Mouse (Mus musculus): Measurements from ENCODE around the gene Rad17. TPM values are rescaled to one million over a fixed set of nuclear protein-coding genes. Genes with fewer than 3 reads are reported as not detected.

Gene Rad17
- polyA plus RNA-seq, 1 experiment, result 0.75 TPM

DNA sequence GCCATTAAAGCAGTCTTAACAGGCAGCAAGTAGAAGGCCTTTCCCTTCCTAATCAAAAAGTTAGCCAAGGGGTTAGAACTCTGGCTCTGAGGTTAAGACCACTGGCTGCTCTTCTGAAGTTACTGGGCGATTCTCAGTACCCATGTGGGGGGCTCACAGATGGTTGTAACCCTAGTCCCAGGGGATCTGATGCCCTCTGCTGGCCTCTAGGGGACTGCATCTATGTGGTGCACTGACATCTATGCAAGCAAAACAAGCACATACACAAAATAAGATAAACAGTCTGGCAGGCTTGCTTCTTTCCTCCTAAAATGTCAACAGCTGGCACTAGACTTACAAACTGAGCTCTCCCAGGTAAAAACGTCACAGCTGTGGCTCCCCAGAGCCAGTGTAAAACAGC, 37.9 kb downstream of the Rad17 start:
- peaks cover 21% of the 10 kb centered on the region for H3K36me3 ChIP-seq (ENCODE audit: control insufficient read depth, insufficient read depth, low read length)
- 60% methylated on average over 2 of the region's 2 CpGs for WGBS
- TF ChIP-seq CTCF (IDR thresholded peaks at IDR 0.05; ENCODE audit: extremely low read depth, insufficient read length, insufficient replicate concordance, low read depth, low read length) (peak; percentile 38; the same call in 1 of the 2 replicates), POLR2A (IDR thresholded peaks at IDR 0.05; ENCODE audit: low read depth, low read length) (no peak)
- no peaks in the 10 kb centered on the region; the same call in 1 of the 2 replicates for H3K4me1 ChIP-seq (ENCODE audit: control insufficient read depth, insufficient read depth, insufficient read length, low read length)
- H3K27me3 ChIP-seq (ENCODE audit: control insufficient read depth, insufficient read depth, low read length), result no peaks in the 10 kb centered on the region
- H3K4me3 ChIP-seq (ENCODE audit: low read depth, low read length), result no peak overlapping the region
- H3K27ac ChIP-seq (ENCODE audit: insufficient read depth, low read depth, low read length), result no peak overlapping the region

DNA sequence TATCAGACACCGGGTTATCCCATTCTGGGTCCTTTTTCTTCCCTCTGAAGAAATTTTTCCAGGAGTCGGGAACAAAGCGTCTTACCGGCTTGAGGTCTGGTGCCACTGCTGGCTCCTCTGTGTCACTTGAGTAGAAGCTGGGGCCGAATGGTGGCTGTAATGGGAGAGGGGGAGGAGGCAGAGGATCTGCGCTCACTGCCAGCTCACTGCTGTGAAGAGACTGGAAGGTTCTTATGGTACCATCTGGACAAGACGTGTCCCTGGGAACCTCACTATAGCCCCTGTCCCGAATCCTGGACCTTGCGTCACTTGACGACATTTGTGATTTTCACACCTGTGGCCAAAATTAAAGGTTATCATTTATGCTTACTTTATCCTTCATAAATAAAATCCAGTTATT, 38.6 kb downstream of the Rad17 start:
- WGBS, result 95% methylated on average over 10 of the region's 10 CpGs
- Histone ChIP-seq H3K36me3 (ENCODE audit: control insufficient read depth, insufficient read depth, low read length) (peaks cover 25% of the 10 kb centered on the region), H3K4me3 (ENCODE audit: low read depth, low read length) (no peak overlapping the region), H3K27ac (ENCODE audit: insufficient read depth, low read depth, low read length) (no peak overlapping the region), H3K27me3 (ENCODE audit: control insufficient read depth, insufficient read depth, low read length) (no peaks in the 10 kb centered on the region), H3K4me1 (ENCODE audit: control insufficient read depth, insufficient read depth, insufficient read length, low read length) (peaks cover 2% of the 10 kb centered on the region; the same call in 1 of the 2 replicates)
- no peak for TF ChIP-seq POLR2A (IDR thresholded peaks at IDR 0.05; ENCODE audit: low read depth, low read length)
- TF ChIP-seq CTCF (IDR thresholded peaks at IDR 0.05; ENCODE audit: extremely low read depth, insufficient read length, insufficient replicate concordance, low read depth, low read length), result no peak

- no peaks in the 10 kb centered on the region for H3K27me3 ChIP-seq (ENCODE audit: control insufficient read depth, insufficient read depth, low read length)
- TF ChIP-seq CTCF (IDR thresholded peaks at IDR 0.05; ENCODE audit: extremely low read depth, insufficient read length, insufficient replicate concordance, low read depth, low read length) (no peak), POLR2A (IDR thresholded peaks at IDR 0.05; ENCODE audit: low read depth, low read length) (no peak)
- H3K36me3 ChIP-seq (ENCODE audit: control insufficient read depth, insufficient read depth, low read length), result peaks cover 26% of the 10 kb centered on the region
- 95% methylated on average over 13 of the region's 13 CpGs for WGBS
- no peak overlapping the region for H3K4me3 ChIP-seq (ENCODE audit: low read depth, low read length)
- H3K4me1 ChIP-seq (ENCODE audit: control insufficient read depth, insufficient read depth, insufficient read length, low read length), result peaks cover 11% of the 10 kb centered on the region; the same call in 1 of the 2 replicates
- no peak overlapping the region for H3K27ac ChIP-seq (ENCODE audit: insufficient read depth, low read depth, low read length)
These were observed 39.6 kb downstream of the Rad17 start for GRCm38 (mm10) chr13:100611266-100611665.

GRCm38 (mm10) chr13:100607756-100608155, 43.1 kb downstream of the Rad17 start:
- TF ChIP-seq CTCF (IDR thresholded peaks at IDR 0.05; ENCODE audit: extremely low read depth, insufficient read length, insufficient replicate concordance, low read depth, low read length), result peak; percentile 15; the same call in 1 of the 2 replicates
- TF ChIP-seq POLR2A (IDR thresholded peaks at IDR 0.05; ENCODE audit: low read depth, low read length), result no peak
- no peaks in the 10 kb centered on the region for H3K27me3 ChIP-seq (ENCODE audit: control insufficient read depth, insufficient read depth, low read length)
- peaks cover 17% of the 10 kb centered on the region; the same call in 1 of the 2 replicates for H3K4me1 ChIP-seq (ENCODE audit: control insufficient read depth, insufficient read depth, insufficient read length, low read length)
- H3K4me3 ChIP-seq (ENCODE audit: low read depth, low read length), result no peak overlapping the region
- 92% methylated on average over 8 of the region's 8 CpGs for WGBS
- peaks cover 38% of the 10 kb centered on the region for H3K36me3 ChIP-seq (ENCODE audit: control insufficient read depth, insufficient read depth, low read length)
- no peak overlapping the region for H3K27ac ChIP-seq (ENCODE audit: insufficient read depth, low read depth, low read length)

DNA sequence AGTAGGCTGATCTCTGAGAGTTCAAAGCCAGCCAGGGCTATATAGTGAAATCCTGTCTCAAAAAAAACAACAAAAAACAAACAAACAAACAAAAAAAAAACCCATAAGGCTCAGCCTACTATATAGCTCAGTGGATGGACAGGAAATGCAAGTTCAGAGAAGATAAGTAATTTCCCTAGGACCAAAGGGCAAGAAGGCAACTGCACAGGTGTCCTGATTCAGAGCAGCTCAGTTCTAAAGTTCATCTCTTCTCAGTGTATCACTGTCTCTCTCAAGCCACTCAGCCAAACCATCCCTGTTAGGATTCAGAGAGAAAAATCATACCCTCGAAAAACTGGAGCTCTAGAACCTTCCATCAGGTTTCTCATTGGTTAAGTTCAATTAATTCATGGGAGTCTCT, 45.0 kb downstream of the Rad17 start:
- Histone ChIP-seq H3K4me3 (ENCODE audit: low read depth, low read length) (no peak overlapping the region), H3K4me1 (ENCODE audit: control insufficient read depth, insufficient read depth, insufficient read length, low read length) (peaks cover 18% of the 10 kb centered on the region; the same call in 1 of the 2 replicates), H3K27ac (ENCODE audit: insufficient read depth, low read depth, low read length) (peak overlapping the region; percentile 91), H3K27me3 (ENCODE audit: control insufficient read depth, insufficient read depth, low read length) (no peaks in the 10 kb centered on the region), H3K36me3 (ENCODE audit: control insufficient read depth, insufficient read depth, low read length) (peaks cover 27% of the 10 kb centered on the region)
- WGBS, result 24% methylated on average over 1 of the region's 1 CpGs
- TF ChIP-seq POLR2A (IDR thresholded peaks at IDR 0.05; ENCODE audit: low read depth, low read length), result no peak
- no peak for TF ChIP-seq CTCF (IDR thresholded peaks at IDR 0.05; ENCODE audit: extremely low read depth, insufficient read length, insufficient replicate concordance, low read depth, low read length)

GRCm38 (mm10) chr13:100603738-100604095, 47.1 kb downstream of the Rad17 start:
- H3K27me3 ChIP-seq (ENCODE audit: control insufficient read depth, insufficient read depth, low read length), result no peaks in the 10 kb centered on the region
- no peak for TF ChIP-seq CTCF (IDR thresholded peaks at IDR 0.05; ENCODE audit: extremely low read depth, insufficient read length, insufficient replicate concordance, low read depth, low read length)
- TF ChIP-seq POLR2A (IDR thresholded peaks at IDR 0.05; ENCODE audit: low read depth, low read length), result no peak
- H3K27ac ChIP-seq (ENCODE audit: insufficient read depth, low read depth, low read length), result no peak overlapping the region
- H3K4me1 ChIP-seq (ENCODE audit: control insufficient read depth, insufficient read depth, insufficient read length, low read length), result peaks cover 18% of the 10 kb centered on the region; the same call in 1 of the 2 replicates
- H3K36me3 ChIP-seq (ENCODE audit: control insufficient read depth, insufficient read depth, low read length), result peaks cover 39% of the 10 kb centered on the region
- 94% methylated on average over 11 of the region's 11 CpGs for whole genome bisulfite sequencing
- H3K4me3 ChIP-seq (ENCODE audit: low read depth, low read length), result no peak overlapping the region

DNA sequence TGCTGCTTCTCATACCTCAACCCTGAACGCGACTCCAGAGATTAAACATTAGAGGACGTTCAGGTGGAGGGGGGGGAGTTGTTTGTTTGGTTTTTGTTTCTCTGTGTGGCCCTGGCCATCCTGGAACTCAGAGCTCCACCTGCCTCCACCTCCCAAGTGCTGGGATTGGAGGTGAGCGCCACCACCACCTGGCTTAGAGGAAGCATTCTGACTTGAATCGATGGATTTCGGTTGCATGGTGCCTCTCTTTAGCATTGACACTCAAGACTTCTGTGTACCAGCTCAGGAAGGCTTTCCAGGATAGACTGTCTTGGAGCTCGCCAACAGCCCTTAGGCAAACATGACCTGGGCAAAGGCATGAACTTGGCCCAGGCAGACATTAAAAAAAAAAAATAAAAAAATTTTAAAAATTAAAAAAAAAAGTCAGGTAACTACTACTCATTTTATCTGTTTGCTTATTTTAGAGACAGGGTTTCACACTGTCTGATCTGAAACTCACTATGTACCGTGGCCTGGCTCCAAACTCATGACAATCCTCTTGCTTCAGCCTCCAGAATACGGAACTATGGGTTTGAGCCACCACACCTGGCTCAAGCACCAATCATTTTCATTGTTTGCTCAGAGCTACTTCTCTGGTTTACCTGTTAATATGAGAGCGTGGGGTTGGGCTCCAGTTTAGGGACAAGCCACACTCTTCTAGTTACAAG, 47.7 kb downstream of the Rad17 start:
- TF ChIP-seq POLR2A (IDR thresholded peaks at IDR 0.05; ENCODE audit: low read depth, low read length) (no peak), CTCF (IDR thresholded peaks at IDR 0.05; ENCODE audit: extremely low read depth, insufficient read length, insufficient replicate concordance, low read depth, low read length) (no peak)
- no peaks in the 10 kb centered on the region for H3K27me3 ChIP-seq (ENCODE audit: control insufficient read depth, insufficient read depth, low read length)
- no peak overlapping the region for H3K27ac ChIP-seq (ENCODE audit: insufficient read depth, low read depth, low read length)
- H3K4me1 ChIP-seq (ENCODE audit: control insufficient read depth, insufficient read depth, insufficient read length, low read length), result peaks cover 18% of the 10 kb centered on the region; the same call in 1 of the 2 replicates
- H3K36me3 ChIP-seq (ENCODE audit: control insufficient read depth, insufficient read depth, low read length), result peaks cover 40% of the 10 kb centered on the region
- no peak overlapping the region for H3K4me3 ChIP-seq (ENCODE audit: low read depth, low read length)
- WGBS, result 89% methylated on average over 10 of the region's 10 CpGs
